Mouse (Mus musculus): ENCODE measurements around the gene Krtap9-3.
"Not testable (repeated sequence)": the region's sequence is repeated elsewhere in the genome, so short reads cannot be mapped to it uniquely, and the experiment has no call there.

DNA sequence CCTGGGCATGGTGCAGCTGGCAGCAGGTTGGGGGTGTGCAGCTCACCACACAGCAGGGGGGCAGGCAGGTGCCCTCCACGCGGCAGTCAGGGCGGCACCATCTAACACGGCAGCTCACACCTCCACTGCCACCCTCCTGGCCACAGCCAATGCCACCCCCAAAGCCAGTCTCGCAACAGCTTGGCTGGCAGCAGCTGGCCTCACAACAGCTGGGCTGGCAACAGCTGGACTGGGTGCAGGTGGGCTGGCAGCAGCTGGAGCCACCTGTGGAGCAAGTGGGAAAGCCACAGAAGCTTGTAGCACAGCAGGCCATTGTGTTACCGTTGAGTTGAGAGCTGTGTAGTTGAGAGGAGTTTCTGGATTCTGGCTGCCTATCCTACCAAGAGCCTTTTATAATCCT lies at the start of gene Krtap9-3:
- TF ChIP-seq CTCF (IDR thresholded peaks at IDR 0.05; ENCODE audit: low read depth, low read length); POLR2A (IDR thresholded peaks at IDR 0.05; ENCODE audit: borderline replicate concordance, low read depth, low read length): not testable (repeated sequence)
